Mouse (Mus musculus) midbrain, postnatal 0 days (tissue): Measurements from ENCODE around the gene P3h3. TPM values are rescaled to one million over a fixed set of nuclear protein-coding genes. Genes with fewer than 3 reads are reported as not detected.

ENCODE experiments used
- ATAC-seq: fragments of 200-750 bp; cut with Nextera tagmentation; 2 replicates; pipeline ENCODE4 v1.8.0; 2017; ENCODE audit warnings: moderate number of reproducible peaks, mild to moderate bottlenecking, moderate TSS enrichment, moderate library complexity; ENCODE audit not compliant: low FRiP score
- DNase-seq: peaks from one replicate; pipeline ENCODE4 v3.0.0-alpha.2; 2015; ENCODE audit warnings: low spot score
- H3K27ac ChIP-seq: fragments of 300-500 bp; sonication (generic); 2 replicates; pipeline ENCODE4 v1.5.1; 2014; ENCODE audit warnings: low read depth, mild to moderate bottlenecking, low read length, mixed read lengths
- H3K27me3 ChIP-seq: fragments of 300-500 bp; sonication (generic); 2 replicates; pipeline ENCODE4 v1.6.1; 2014; ENCODE audit warnings: low read length, control low read depth, mixed read lengths; ENCODE audit not compliant: insufficient read depth
- H3K36me3 ChIP-seq: fragments of 300-500 bp; sonication (generic); 2 replicates; pipeline ENCODE4 v1.6.1; 2014; ENCODE audit warnings: low read length, control low read depth, mixed read lengths; ENCODE audit not compliant: insufficient read depth
- H3K4me1 ChIP-seq: fragments of 300-500 bp; sonication (generic); 2 replicates; pipeline ENCODE4 v1.6.1; 2014; ENCODE audit warnings: mild to moderate bottlenecking, control low read depth, antibody characterized with exemption, low read length, mixed read lengths; ENCODE audit not compliant: insufficient read depth
- H3K4me2 ChIP-seq: fragments of 300-500 bp; sonication (generic); 2 replicates; pipeline ENCODE4 v1.6.1; 2014; ENCODE audit warnings: low read depth, mild to moderate bottlenecking, low read length, mixed read lengths; ENCODE audit not compliant: poor library complexity, severe bottlenecking
- H3K4me3 ChIP-seq: fragments of 300-500 bp; sonication (generic); 2 replicates; pipeline ENCODE4 v1.5.1; 2014; ENCODE audit warnings: low read depth, mild to moderate bottlenecking, low read length, moderate library complexity
- H3K9ac ChIP-seq: fragments of 300-500 bp; sonication (generic); replicated peaks from 2 replicates; pipeline ENCODE4 v1.6.1; 2014; ENCODE audit warnings: mild to moderate bottlenecking, low read length, moderate library complexity, mixed read lengths; ENCODE audit not compliant: poor library complexity, severe bottlenecking
- H3K9me3 ChIP-seq: fragments of 300-500 bp; sonication (generic); 2 replicates; pipeline ENCODE4 v1.6.1; 2016; ENCODE audit warnings: low read length, control low read depth
- CTCF ChIP-seq: IDR thresholded peaks from 2 replicates; pipeline ENCODE4 v1.5.1; 2016; ENCODE audit warnings: antibody characterized with exemption, mild to moderate bottlenecking
- WGBS: fragments of 180-500 bp; shearing (Covaris S2); extraction: QIAGEN DNeasy Blood & Tissue Kit; methylation state at CpG from one replicate; pipeline ENCODE4 v1.1.7; 2014; 5-methylcytosine and 5-hydroxymethylcytosine counted together
- polyA plus RNA-seq: library from polyadenylated mRNA; unstranded; fragments of >200 nt; fragmentation: Nextera tagmentation; extraction: Ambion mirVana; gene quantifications from 2 replicates; pipeline ENCODE4 v1.2.1, GENCODE M21; 2015
- total RNA-seq: library from RNA; depleted of rRNA; stranded (reverse); fragments of >200 nt; gene quantifications from 2 replicates; pipeline ENCODE4 v1.2.3, GENCODE M21; 2014

P3h3 gene
- total and polyA plus RNA-seq, 2 experiments from 2014 or later: 11.2 to 74.4 TPM

GRCm38 (mm10) chr6:124887986-124888385 is 30.4 kb upstream of the P3h3 start, which contains the start of gene Cd4:
TSS of gene Cd4 (minus strand) at chr6:124888221.
- Histone ChIP-seq H3K9me3 (no peaks in the 10 kb centered on the region), H3K36me3 (no peaks in the 10 kb centered on the region), H3K4me2 (no peak within 1 kb of the TSS), H3K4me3 (no peak within 1 kb of the TSS), H3K27me3 (no peaks in the 10 kb centered on the region), H3K27ac (no peak within 1 kb of the TSS), H3K4me1 (no peaks in the 10 kb centered on the region), H3K9ac (no peak within 1 kb of the TSS)
- no peak for TF ChIP-seq CTCF
- DNase-seq: no peak
- ATAC-seq: no peak
- WGBS: 86% methylated on average over 9 of the region's 9 CpGs

- Histone ChIP-seq H3K9me3 (no peaks in the 10 kb centered on the region), H3K4me2 (no peak overlapping the region), H3K27me3 (no peaks in the 10 kb centered on the region), H3K4me1 (no peaks in the 10 kb centered on the region), H3K4me3 (no peak overlapping the region), H3K9ac (no peak overlapping the region), H3K36me3 (no peaks in the 10 kb centered on the region), H3K27ac (no peak overlapping the region)
- DNase-seq (no peak), ATAC-seq (no peak)
- WGBS: 92% methylated on average over 8 of the region's 8 CpGs
- TF ChIP-seq CTCF: no peak
These were observed 28.4 kb upstream of the P3h3 start for GRCm38 (mm10) chr6:124885956-124886381.

GRCm38 (mm10) chr6:124884714-124885500 is 27.4 kb upstream of the P3h3 start:
- DNase-seq (no peak), ATAC-seq (no peak)
- H3K4me2 ChIP-seq: no peak overlapping the region
- WGBS: 78% methylated on average over 10 of the region's 10 CpGs
- TF ChIP-seq CTCF: no peak
- no peaks in the 10 kb centered on the region for H3K27me3 ChIP-seq
- no peak overlapping the region for H3K27ac ChIP-seq
- no peak overlapping the region for H3K4me3 ChIP-seq
- H3K4me1 ChIP-seq: no peaks in the 10 kb centered on the region
- H3K9ac ChIP-seq: no peak overlapping the region
- H3K36me3 ChIP-seq: no peaks in the 10 kb centered on the region
- H3K9me3 ChIP-seq: no peaks in the 10 kb centered on the region

GRCm38 (mm10) chr6:124883351-124883750 is 25.8 kb upstream of the P3h3 start:
- 64% methylated on average over 10 of the region's 10 CpGs for WGBS

GRCm38 (mm10) chr6:124881821-124882220 is 24.3 kb upstream of the P3h3 start:
- Histone ChIP-seq H3K9ac (no peak overlapping the region), H3K27me3 (no peaks in the 10 kb centered on the region), H3K27ac (no peak overlapping the region), H3K36me3 (no peaks in the 10 kb centered on the region), H3K9me3 (no peaks in the 10 kb centered on the region), H3K4me2 (no peak overlapping the region), H3K4me3 (no peak overlapping the region), H3K4me1 (no peaks in the 10 kb centered on the region)
- 91% methylated on average over 9 of the region's 9 CpGs for WGBS
- ATAC-seq (no peak), DNase-seq (no peak)
- TF ChIP-seq CTCF: no peak

More at GRCm38 (mm10) chr6:124883351-124883750, 25.8 kb upstream of the P3h3 start:
- no peak overlapping the region for H3K27ac ChIP-seq
- H3K4me2 ChIP-seq: no peak overlapping the region
- ATAC-seq (no peak), DNase-seq (no peak)
- no peaks in the 10 kb centered on the region for H3K27me3 ChIP-seq
- H3K4me3 ChIP-seq: no peak overlapping the region
- H3K9ac ChIP-seq: no peak overlapping the region
- TF ChIP-seq CTCF: no peak
- no peaks in the 10 kb centered on the region for H3K9me3 ChIP-seq
- no peaks in the 10 kb centered on the region for H3K4me1 ChIP-seq
- H3K36me3 ChIP-seq: no peaks in the 10 kb centered on the region

- Histone ChIP-seq H3K27me3 (no peaks in the 10 kb centered on the region), H3K9ac (no peak overlapping the region), H3K4me3 (no peak overlapping the region), H3K36me3 (no peaks in the 10 kb centered on the region), H3K4me1 (no peaks in the 10 kb centered on the region), H3K4me2 (no peak overlapping the region), H3K27ac (no peak overlapping the region), H3K9me3 (no peaks in the 10 kb centered on the region)
- DNase-seq (no peak), ATAC-seq (no peak)
- no peak for TF ChIP-seq CTCF
- WGBS: 60% methylated on average over 6 of the region's 6 CpGs
These were observed 21.8 kb upstream of the P3h3 start for GRCm38 (mm10) chr6:124879390-124879789.
